Mouse (Mus musculus) gastrocnemius, adult 18-20 months (tissue): ENCODE data around the gene Cops7a. TPM values are rescaled to one million over a fixed set of nuclear protein-coding genes. Genes with fewer than 3 reads are reported as not detected.

Experiments
- DNase-seq: peaks from one replicate; pipeline ENCODE4 v3.0.0; 2021; ENCODE audit warnings: low spot score
- total RNA-seq, 2 experiments: library from RNA; stranded (reverse); gene quantifications; 2 replicates each; pipeline ENCODE4 v1.2.3; 2021

Gene Cops7a
- total RNA-seq, 2 experiments from 2014 or later = 109 to 121 TPM

GRCm38 (mm10) chr6:124961021-124961420 lies 4.3 kb downstream of the Cops7a start:
- no peak for DNase-seq

GRCm38 (mm10) chr6:124959960-124960359 lies 5.4 kb downstream of the Cops7a start:
- no peak for DNase-seq

GRCm38 (mm10) chr6:124958127-124958526 lies 7.2 kb downstream of the Cops7a start:
- DNase-seq = no peak

GRCm38 (mm10) chr6:124955212-124955611 lies 10.1 kb downstream of the Cops7a start:
- no peak for DNase-seq

- no peak for DNase-seq
Measured at GRCm38 (mm10) chr6:124953991-124954715, 11.2 kb downstream of the Cops7a start.

GRCm38 (mm10) chr6:124943526-124943925 lies 21.8 kb downstream of the Cops7a start:
- no peak for DNase-seq

GRCm38 (mm10) chr6:124941679-124942078 lies 23.7 kb downstream of the Cops7a start:
- no peak for DNase-seq

GRCm38 (mm10) chr6:124938554-124938953 lies 26.8 kb downstream of the Cops7a start:
- DNase-seq = no peak

- DNase-seq = no peak
Measured at GRCm38 (mm10) chr6:124937493-124937892, 27.8 kb downstream of the Cops7a start.

GRCm38 (mm10) chr6:124936681-124937080 lies 28.7 kb downstream of the Cops7a start:
- DNase-seq = peak; percentile 60

- DNase-seq = no peak
Measured at GRCm38 (mm10) chr6:124934670-124935069, 30.7 kb downstream of the Cops7a start.

GRCm38 (mm10) chr6:124933127-124933526 lies 32.2 kb downstream of the Cops7a start:
- DNase-seq = no peak

GRCm38 (mm10) chr6:124932314-124932695 lies 33.0 kb downstream of the Cops7a start:
- no peak for DNase-seq

- DNase-seq = no peak
Measured at GRCm38 (mm10) chr6:124931525-124932313, 33.6 kb downstream of the Cops7a start.

- DNase-seq = peak; percentile 99
Measured at GRCm38 (mm10) chr6:124930754-124931524, 34.4 kb downstream of the Cops7a start, which contains the start of gene Mlf2. Mlf2 (plus strand) TSS chr6:124931386.

- no peak for DNase-seq
Measured at GRCm38 (mm10) chr6:124930231-124930630, 35.1 kb downstream of the Cops7a start.

GRCm38 (mm10) chr6:124925941-124926340 lies 39.4 kb downstream of the Cops7a start:
- DNase-seq = peak; percentile 52

- DNase-seq = no peak
Measured at GRCm38 (mm10) chr6:124925173-124925793, 40.1 kb downstream of the Cops7a start.

GRCm38 (mm10) chr6:124921539-124921938 lies 43.8 kb downstream of the Cops7a start:
- DNase-seq = no peak

GRCm38 (mm10) chr6:124920318-124921085 lies 44.8 kb downstream of the Cops7a start:
- no peak for DNase-seq
